Mouse (Mus musculus) cerebellum, adult 8-10 months (tissue): Measurements from ENCODE around the gene Tgm2.

Source experiments
- DNase-seq: peaks from one replicate; pipeline ENCODE4 v3.0.0; 2022

Gene Tgm2

GRCm38 (mm10) chr2:158139628-158140027 is 6.6 kb downstream of the Tgm2 start:
- DNase-seq: no peak

- DNase-seq: no peak
Observed at GRCm38 (mm10) chr2:158138778-158139177, 7.5 kb downstream of the Tgm2 start.

- DNase-seq: no peak
Observed at GRCm38 (mm10) chr2:158137771-158138170, 8.5 kb downstream of the Tgm2 start.

GRCm38 (mm10) chr2:158136205-158136604 is 10.0 kb downstream of the Tgm2 start:
- DNase-seq: no peak

- DNase-seq: no peak
Observed at GRCm38 (mm10) chr2:158133050-158133449, 13.2 kb downstream of the Tgm2 start.

GRCm38 (mm10) chr2:158132320-158132719 is 13.9 kb downstream of the Tgm2 start:
- DNase-seq: no peak

- DNase-seq: no peak
Observed at GRCm38 (mm10) chr2:158131197-158131835, 14.9 kb downstream of the Tgm2 start.

GRCm38 (mm10) chr2:158130391-158130986 is 15.7 kb downstream of the Tgm2 start:
- DNase-seq: peak; percentile 49

- no peak for DNase-seq
Observed at GRCm38 (mm10) chr2:158129291-158130002, 16.8 kb downstream of the Tgm2 start.

GRCm38 (mm10) chr2:158128461-158129130 is 17.6 kb downstream of the Tgm2 start:
- DNase-seq: no peak

GRCm38 (mm10) chr2:158127872-158128271 is 18.4 kb downstream of the Tgm2 start:
- DNase-seq: no peak

- no peak for DNase-seq
Observed at GRCm38 (mm10) chr2:158127245-158127644, 19.0 kb downstream of the Tgm2 start.

- DNase-seq: no peak
Observed at GRCm38 (mm10) chr2:158122814-158123213, 23.4 kb downstream of the Tgm2 start.

- peak; percentile 42 for DNase-seq
Observed at GRCm38 (mm10) chr2:158121645-158122326, 24.4 kb downstream of the Tgm2 start.

- no peak for DNase-seq
Observed at GRCm38 (mm10) chr2:158120868-158121267, 25.4 kb downstream of the Tgm2 start.

- DNase-seq: no peak
Observed at GRCm38 (mm10) chr2:158120211-158120610, 26.0 kb downstream of the Tgm2 start.

- DNase-seq: no peak
Observed at GRCm38 (mm10) chr2:158119145-158119544, 27.1 kb downstream of the Tgm2 start.

GRCm38 (mm10) chr2:158116653-158117052 is 29.6 kb downstream of the Tgm2 start:
- DNase-seq: no peak

GRCm38 (mm10) chr2:158115838-158116453 is 30.3 kb downstream of the Tgm2 start:
- DNase-seq: no peak

GRCm38 (mm10) chr2:158114931-158115330 is 31.3 kb downstream of the Tgm2 start:
- no peak for DNase-seq

- no peak for DNase-seq
Observed at GRCm38 (mm10) chr2:158113591-158114257, 32.5 kb downstream of the Tgm2 start.

GRCm38 (mm10) chr2:158109516-158109915 is 36.7 kb downstream of the Tgm2 start:
- DNase-seq: no peak
